Mouse (Mus musculus) kidney, adult 2 months (tissue): ENCODE measurements around the gene Rpl3. TPM values are rescaled to one million over a fixed set of nuclear protein-coding genes. Genes with fewer than 3 reads are reported as not detected.

Source experiments
- DNase-seq: peaks from one replicate; pipeline ENCODE4 v3.0.0; 2021
- H3K27ac ChIP-seq: fragments of 200-500 bp; 2 replicates; pipeline ENCODE4 v1.5.1; 2012; ENCODE audit warnings: low read depth, low read length, control low read depth, inconsistent platforms; ENCODE audit not compliant: insufficient read depth
- H3K27me3 ChIP-seq: fragments of 200-500 bp; replicated peaks from 2 replicates; pipeline ENCODE4 v1.6.1; 2012; ENCODE audit warnings: mild to moderate bottlenecking, moderate library complexity, low read length, inconsistent platforms; ENCODE audit not compliant: control insufficient read depth, insufficient read depth
- H3K36me3 ChIP-seq: fragments of 200-500 bp; 2 replicates; pipeline ENCODE4 v1.6.1; 2012; ENCODE audit warnings: mild to moderate bottlenecking, moderate library complexity, low read length, inconsistent platforms; ENCODE audit not compliant: control insufficient read depth, insufficient read depth
- H3K4me1 ChIP-seq: fragments of 200-500 bp; 2 replicates; pipeline ENCODE4 v1.6.1; 2011; ENCODE audit warnings: low read length; ENCODE audit not compliant: control insufficient read depth, insufficient read depth
- H3K4me3 ChIP-seq: fragments of 200-500 bp; 2 replicates; pipeline ENCODE4 v1.5.1; 2011; ENCODE audit warnings: mild to moderate bottlenecking, low read depth, low read length, control low read depth; ENCODE audit not compliant: insufficient read depth
- CTCF ChIP-seq: fragments of 200-500 bp; conservative IDR thresholded peaks from 2 replicates; pipeline ENCODE4 v1.5.1; 2011; ENCODE audit warnings: low read depth, mild to moderate bottlenecking, control low read depth, low read length, moderate library complexity, mixed read lengths; ENCODE audit not compliant: insufficient read depth, insufficient read length
- POLR2A ChIP-seq: fragments of 200-500 bp; IDR thresholded peaks from one replicate; pipeline ENCODE4 v1.6.1; 2011; ENCODE audit warnings: low read depth, low read length, control low read depth
- WGBS: fragments of 180-500 bp; shearing (Covaris S2); methylation state at CpG from one replicate; pipeline ENCODE4 v1.1.7; 2018; 5-methylcytosine and 5-hydroxymethylcytosine counted together
- polyA plus RNA-seq: library from polyadenylated mRNA; depleted of rRNA; stranded (reverse); fragments of >200 nt; gene quantifications from 2 replicates; pipeline ENCODE4 v1.2.3, GENCODE M21; 2012

Rpl3 gene
- polyA plus RNA-seq, 1 experiment, result 689 TPM

DNA sequence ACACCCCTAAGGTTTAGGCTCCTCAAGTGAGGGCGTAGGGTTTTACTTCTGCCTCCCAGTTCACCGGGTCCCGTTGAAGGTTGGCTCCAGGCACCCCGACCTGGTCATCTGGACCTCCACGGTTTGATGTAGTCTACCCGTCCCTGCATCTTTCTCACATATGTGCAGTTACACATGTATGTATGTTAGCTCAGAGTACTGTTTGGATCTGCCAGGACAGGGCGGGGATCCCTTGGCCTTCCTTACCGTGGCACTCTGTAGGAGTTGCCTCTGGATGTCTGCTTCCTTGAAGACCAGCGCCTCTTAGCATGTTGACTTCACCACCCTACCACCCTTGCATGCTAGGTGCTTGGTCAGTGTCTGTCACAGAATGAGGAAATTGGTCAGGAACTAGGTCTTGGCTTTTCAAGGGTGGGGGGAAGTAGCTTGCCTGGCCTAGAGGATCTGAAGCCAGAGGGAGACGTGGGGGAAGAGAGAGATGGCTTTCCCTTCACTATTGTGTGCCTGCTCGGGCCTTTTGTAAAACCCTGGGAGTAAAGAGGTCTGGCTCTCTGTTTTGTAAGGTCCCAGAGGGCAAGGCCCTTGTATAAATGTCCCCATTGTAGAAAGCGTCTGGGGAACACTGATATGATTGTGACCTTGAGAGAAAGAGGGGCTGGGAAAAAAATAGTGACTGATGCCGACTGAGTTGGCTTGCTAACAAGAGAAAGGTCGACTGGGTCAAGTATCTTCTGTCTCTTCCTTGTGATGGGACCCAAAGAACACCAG is 42.2 kb upstream of the Rpl3 start:
- Histone ChIP-seq H3K27me3 (no peaks in the 10 kb centered on the region), H3K4me3 (peak overlapping the region; percentile 64), H3K4me1 (peaks cover 13% of the 10 kb centered on the region; the same call in 1 of the 2 replicates), H3K27ac (peak overlapping the region; percentile 95), H3K36me3 (no peaks in the 10 kb centered on the region)
- DNase-seq, result peak; percentile 52
- TF ChIP-seq CTCF (no peak), POLR2A (no peak)
- WGBS, result 6% methylated on average over 14 of the region's 14 CpGs

GRCm38 (mm10) chr15:80132993-80133586 is 41.4 kb upstream of the Rpl3 start, which contains the start of gene Tab1:
Gene Tab1 (plus strand): TSS chr15:80133127.
- TF ChIP-seq CTCF (peak; percentile 60), POLR2A (peak; percentile 47)
- Histone ChIP-seq H3K27ac (peak within 1 kb of the TSS; percentile 95), H3K27me3 (no peaks in the 10 kb centered on the region), H3K36me3 (no peaks in the 10 kb centered on the region), H3K4me3 (peak within 1 kb of the TSS; percentile 64), H3K4me1 (peaks cover 6% of the 10 kb centered on the region; the same call in 1 of the 2 replicates)
- peak; percentile 94 for DNase-seq
- WGBS, result 1% methylated on average over 58 of the region's 59 CpGs

DNA sequence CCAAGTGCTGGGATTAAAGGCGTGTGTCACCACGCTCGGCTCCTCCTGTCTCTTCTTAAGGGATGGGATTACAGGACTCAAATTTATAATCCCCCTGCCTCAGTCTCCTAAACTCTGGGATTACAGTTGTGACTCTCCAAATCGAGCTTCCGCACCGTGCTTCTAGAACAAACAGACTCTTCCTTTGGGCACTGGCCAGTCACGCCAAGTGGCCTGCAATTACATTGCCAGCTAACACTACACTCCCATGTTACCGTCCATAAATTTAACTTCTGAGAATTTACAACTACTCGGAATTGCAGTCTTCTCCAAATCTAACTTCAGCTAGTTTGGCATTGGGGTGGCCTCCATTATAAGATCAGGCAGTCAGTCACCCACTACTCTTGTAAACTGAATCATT is 40.8 kb upstream of the Rpl3 start:
- TF ChIP-seq CTCF (no peak), POLR2A (no peak)
- Histone ChIP-seq H3K36me3 (no peaks in the 10 kb centered on the region), H3K4me1 (peaks cover 6% of the 10 kb centered on the region; the same call in 1 of the 2 replicates), H3K4me3 (peak overlapping the region; percentile 7; the same call in 1 of the 2 replicates), H3K27me3 (no peaks in the 10 kb centered on the region), H3K27ac (no peak overlapping the region)
- 57% methylated on average over 9 of the region's 9 CpGs for WGBS
- DNase-seq, result no peak

DNA sequence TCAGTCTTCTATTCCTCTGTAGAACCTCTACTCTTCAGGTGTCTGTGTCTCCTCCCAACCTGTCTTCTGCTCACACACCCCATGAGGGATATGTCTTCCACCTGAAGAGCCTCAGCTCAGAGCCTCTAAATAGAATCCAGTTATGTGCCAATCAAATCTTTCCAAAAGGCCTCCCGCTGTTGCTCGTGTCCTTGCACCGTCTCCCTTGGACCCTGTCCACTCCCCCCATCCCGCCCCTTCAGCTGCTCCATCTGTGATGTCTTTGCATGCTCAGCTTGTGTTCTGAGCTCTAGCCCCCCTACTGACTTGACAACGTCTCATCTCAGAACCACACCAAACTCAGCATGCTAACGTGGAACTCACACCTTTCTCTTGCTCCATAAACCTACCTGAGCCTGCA is 39.8 kb upstream of the Rpl3 start:
- Histone ChIP-seq H3K4me3 (no peak overlapping the region), H3K36me3 (no peaks in the 10 kb centered on the region), H3K27me3 (no peaks in the 10 kb centered on the region), H3K27ac (no peak overlapping the region), H3K4me1 (peaks cover 6% of the 10 kb centered on the region; the same call in 1 of the 2 replicates)
- no peak for DNase-seq
- WGBS, result 78% methylated on average over 6 of the region's 6 CpGs
- no peak for TF ChIP-seq CTCF
- TF ChIP-seq POLR2A, result no peak

- no peak for DNase-seq
- Histone ChIP-seq H3K36me3 (no peaks in the 10 kb centered on the region), H3K4me3 (no peak overlapping the region), H3K27ac (no peak overlapping the region), H3K27me3 (no peaks in the 10 kb centered on the region), H3K4me1 (peaks cover 6% of the 10 kb centered on the region; the same call in 1 of the 2 replicates)
- TF ChIP-seq POLR2A (no peak), CTCF (no peak)
- 78% methylated on average over 5 of the region's 5 CpGs for WGBS
Observed at GRCm38 (mm10) chr15:80130689-80131088, 39.0 kb upstream of the Rpl3 start.

- TF ChIP-seq CTCF, result no peak
- TF ChIP-seq POLR2A, result no peak
- no peaks in the 10 kb centered on the region for H3K36me3 ChIP-seq
- H3K27me3 ChIP-seq, result no peaks in the 10 kb centered on the region
- WGBS, result 89% methylated on average over 6 of the region's 6 CpGs
- no peak for DNase-seq
- H3K4me1 ChIP-seq, result peaks cover 8% of the 10 kb centered on the region; the same call in 1 of the 2 replicates
- H3K27ac ChIP-seq, result no peak overlapping the region
- H3K4me3 ChIP-seq, result no peak overlapping the region
Observed at GRCm38 (mm10) chr15:80129982-80130381, 38.3 kb upstream of the Rpl3 start.

DNA sequence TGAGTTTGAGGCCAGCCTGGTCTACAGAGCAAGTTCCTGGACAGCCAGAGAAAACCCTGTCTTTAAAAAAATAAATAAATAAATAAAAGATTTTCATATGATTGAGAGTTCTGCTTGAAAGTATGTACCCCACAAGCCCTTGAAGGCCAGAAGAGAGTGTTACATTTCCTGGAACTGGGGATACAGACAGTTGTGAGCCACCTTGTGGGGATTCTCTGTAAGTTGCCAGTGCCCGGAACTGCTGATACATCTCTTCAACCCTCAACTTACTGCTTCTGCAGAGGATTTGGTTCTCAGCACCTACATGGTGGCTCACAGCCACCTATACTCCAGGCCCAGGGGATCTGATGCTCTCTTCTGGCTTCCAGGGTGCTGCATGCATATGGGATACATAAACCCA is 35.5 kb upstream of the Rpl3 start:
- peak; percentile 35 for DNase-seq
- no peaks in the 10 kb centered on the region for H3K36me3 ChIP-seq
- no peak overlapping the region for H3K27ac ChIP-seq
- no peak overlapping the region for H3K4me3 ChIP-seq
- TF ChIP-seq POLR2A (no peak), CTCF (no peak)
- peaks cover 8% of the 10 kb centered on the region; the same call in 1 of the 2 replicates for H3K4me1 ChIP-seq
- H3K27me3 ChIP-seq, result no peaks in the 10 kb centered on the region
- WGBS, result 48% methylated on average over 1 of the region's 1 CpGs
